Mouse (Mus musculus) CH12.LX (cell line): ENCODE data around the gene Rhox3f.
"Not testable (repeated sequence)": the region's sequence is repeated elsewhere in the genome, so short reads cannot be mapped to it uniquely, and the experiment has no call there.

Experiments used
- CHD1 ChIP-seq: IDR thresholded peaks from 2 replicates; pipeline ENCODE4 v1.6.1; 2012; ENCODE audit warnings: low read depth, low read length, improper control_type of control experiment, inconsistent platforms
- CHD2 ChIP-seq: IDR thresholded peaks from 2 replicates; pipeline ENCODE4 v1.6.1; 2011; ENCODE audit warnings: low read length, improper control_type of control experiment
- CTCF ChIP-seq, 2 experiments: IDR thresholded peaks in 1 of 2; conservative IDR thresholded peaks in 1 of 2; 2 replicates each; pipeline ENCODE4 v1.5.1; 2011 to 2012; ENCODE audit warnings: low read depth in 2 of 2, low read length in 2 of 2, improper control_type of control experiment in 1 of 2, inconsistent platforms in 1 of 2, mild to moderate bottlenecking in 1 of 2, moderate library complexity in 1 of 2
- ETS1 ChIP-seq: conservative IDR thresholded peaks from 2 replicates; pipeline ENCODE4 v1.6.1; 2012; ENCODE audit warnings: low read depth, mild to moderate bottlenecking, inconsistent platforms, low read length, improper control_type of control experiment, moderate library complexity
- MAZ ChIP-seq: IDR thresholded peaks from 2 replicates; pipeline ENCODE4 v1.6.1; 2012; ENCODE audit warnings: low read depth, mild to moderate bottlenecking, inconsistent platforms, low read length, improper control_type of control experiment, moderate library complexity
- POLR2A ChIP-seq: IDR thresholded peaks from 2 replicates; pipeline ENCODE4 v1.6.1; 2011; ENCODE audit warnings: low read depth, mild to moderate bottlenecking, improper control_type of control experiment, low read length
- POLR2AphosphoS2 ChIP-seq: IDR thresholded peaks from 2 replicates; pipeline ENCODE4 v1.6.1; 2011; ENCODE audit warnings: low read depth, low read length, improper control_type of control experiment
- USF1 ChIP-seq: IDR thresholded peaks from 2 replicates; pipeline ENCODE4 v1.6.1; 2014; ENCODE audit warnings: low read depth, mild to moderate bottlenecking, inconsistent platforms, low read length, improper control_type of control experiment
- ZC3H11A ChIP-seq: IDR thresholded peaks from 2 replicates; pipeline ENCODE4 v1.6.1; 2012; ENCODE audit warnings: low read depth, mild to moderate bottlenecking, inconsistent platforms, low read length, improper control_type of control experiment
- ZKSCAN1 ChIP-seq: IDR thresholded peaks from 2 replicates; pipeline ENCODE4 v1.6.1; 2012; ENCODE audit warnings: low read depth, inconsistent platforms, low read length, improper control_type of control experiment, borderline replicate concordance
- ZNF384 ChIP-seq: IDR thresholded peaks from 2 replicates; pipeline ENCODE4 v1.6.1; 2012; ENCODE audit warnings: low read depth, low read length, improper control_type of control experiment, inconsistent platforms

GRCm38 (mm10) chrX:37628512-37628911, 47.7 kb downstream of the Rhox3f start, which contains the start of gene Rhox3g:
- not testable (repeated sequence) for TF ChIP-seq ZC3H11A; ZNF384; CHD2; CTCF (conservative IDR thresholded peaks at IDR 0.05 in 1 of 2, IDR thresholded peaks at IDR 0.05 in 1 of 2; ENCODE audit: low read depth in 2 of 2, low read length in 2 of 2); USF1; POLR2A; POLR2AphosphoS2; ETS1; CHD1; MAZ; ZKSCAN1
